Mouse (Mus musculus): Measurements from ENCODE around the gene Pstk. TPM values are rescaled to one million over a fixed set of nuclear protein-coding genes. Genes with fewer than 3 reads are reported as not detected.

Pstk gene
- polyA plus RNA-seq (2015; fragmentation: Illumina TruSeq; extraction: RNeasy Lipid Tissue Mini Kit (QIAGEN cat#74804); ENCODE audit: insufficient read depth, low read depth, low replicate concordance) = 8.9 TPM

DNA sequence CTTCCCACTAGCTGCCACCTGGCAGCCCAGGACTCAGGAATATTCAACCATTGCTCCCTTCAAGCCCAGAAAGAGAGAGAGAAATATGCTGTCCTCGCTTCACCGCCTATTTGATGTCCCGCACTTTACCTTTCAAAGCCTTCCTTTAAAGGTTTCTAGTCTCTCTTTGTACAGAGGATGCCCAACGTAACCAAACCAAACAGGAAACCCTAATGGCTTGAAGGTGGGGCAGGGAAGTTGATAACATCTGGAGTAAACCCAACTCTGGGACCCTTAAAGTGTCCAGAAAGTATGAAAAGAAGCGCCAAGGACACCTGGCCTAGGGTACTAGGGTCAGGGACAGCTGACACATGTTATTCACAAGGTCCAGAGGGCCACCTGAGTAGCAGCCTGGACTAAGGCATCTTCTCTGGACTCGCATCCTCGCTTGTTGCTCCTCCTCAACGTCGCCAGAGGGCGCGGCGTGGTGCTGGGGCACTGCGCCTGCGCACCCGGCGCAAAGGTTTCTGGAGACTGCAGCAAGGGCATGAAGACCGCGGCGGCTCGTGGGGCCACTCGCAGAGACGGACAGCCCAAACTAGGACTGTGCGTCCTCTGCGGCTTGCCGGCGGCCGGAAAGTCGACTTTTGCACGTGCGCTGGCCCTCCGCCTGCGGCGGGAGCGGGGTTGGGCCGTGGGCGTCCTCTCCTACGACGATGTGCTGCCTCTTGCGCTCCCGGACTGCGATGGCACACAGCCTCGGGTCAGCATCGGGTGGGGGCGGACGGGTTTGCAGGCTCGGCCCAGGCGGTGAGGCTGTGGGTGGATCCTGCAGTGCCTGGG lies at the start of gene Pstk:
TSS of gene Pstk (plus strand) at position 494 of the 822 bp plus-strand sequence.

DNA sequence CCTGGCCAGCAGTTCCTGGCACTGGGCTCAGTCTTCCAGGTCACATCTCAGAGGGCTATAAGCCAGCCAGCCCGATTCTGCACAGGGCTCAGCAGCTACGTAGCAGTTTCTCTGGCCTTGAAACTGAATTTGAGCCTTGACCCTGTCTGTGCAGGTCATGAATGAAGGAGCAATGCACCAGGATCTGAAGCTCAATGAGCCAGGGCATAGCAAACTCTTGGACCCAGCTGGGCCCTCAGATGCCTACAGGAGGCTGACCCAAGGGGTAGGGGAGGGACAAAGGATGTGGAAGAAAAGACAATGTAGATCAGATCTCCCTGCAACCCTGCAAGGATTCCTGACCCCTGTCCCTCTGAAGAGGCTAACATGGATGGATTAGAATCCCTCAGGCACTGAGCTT lies 48.7 kb upstream of the Pstk start, which contains the start of gene Cuzd1:
TSS of gene Cuzd1 (minus strand) at position 101 of the 400 bp plus-strand sequence.

DNA sequence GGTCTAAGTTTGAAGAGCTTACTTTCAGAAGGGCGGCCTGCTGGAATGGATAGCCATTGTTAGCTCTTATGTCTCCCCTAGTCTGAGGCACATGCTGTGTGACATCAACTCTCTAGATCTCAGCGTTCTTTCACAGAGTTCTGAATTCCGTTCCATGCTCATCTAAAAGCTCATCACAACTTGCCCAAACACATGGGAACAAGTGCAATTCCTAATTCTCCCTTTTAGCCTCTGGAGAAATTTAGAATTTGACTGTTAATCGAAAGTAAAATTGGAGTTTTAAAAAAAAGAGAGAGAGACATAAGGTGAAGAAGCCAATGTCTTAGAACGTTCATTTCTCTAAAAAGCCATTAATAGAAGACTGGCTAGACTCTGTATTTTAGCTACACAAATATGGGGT lies 41.5 kb upstream of the Pstk start, which contains the start of gene Fam24b:
TSS of gene Fam24b (minus strand) at position 101 of the 400 bp plus-strand sequence.

DNA sequence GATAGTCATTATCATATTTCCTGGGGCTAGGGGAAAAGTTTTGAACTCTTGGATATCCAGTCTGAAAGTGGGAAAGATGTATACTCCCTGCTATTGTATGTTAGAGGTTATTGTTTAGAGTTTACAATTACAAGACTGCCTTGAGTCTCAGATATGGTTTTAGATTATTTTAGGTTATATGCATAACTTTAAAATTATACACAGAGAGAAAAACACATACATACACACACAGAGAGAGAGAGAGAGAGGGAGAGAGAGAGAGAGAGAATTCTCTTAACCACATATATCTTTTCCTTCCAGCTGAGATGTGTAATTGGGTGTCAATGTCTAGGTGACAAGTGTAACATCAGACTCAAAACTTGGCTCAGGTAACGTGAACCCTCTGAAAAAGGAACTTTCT lies 37.4 kb upstream of the Pstk start, which contains the start of gene Fam24a:
TSS of gene Fam24a (plus strand) at position 301 of the 400 bp plus-strand sequence.

DNA sequence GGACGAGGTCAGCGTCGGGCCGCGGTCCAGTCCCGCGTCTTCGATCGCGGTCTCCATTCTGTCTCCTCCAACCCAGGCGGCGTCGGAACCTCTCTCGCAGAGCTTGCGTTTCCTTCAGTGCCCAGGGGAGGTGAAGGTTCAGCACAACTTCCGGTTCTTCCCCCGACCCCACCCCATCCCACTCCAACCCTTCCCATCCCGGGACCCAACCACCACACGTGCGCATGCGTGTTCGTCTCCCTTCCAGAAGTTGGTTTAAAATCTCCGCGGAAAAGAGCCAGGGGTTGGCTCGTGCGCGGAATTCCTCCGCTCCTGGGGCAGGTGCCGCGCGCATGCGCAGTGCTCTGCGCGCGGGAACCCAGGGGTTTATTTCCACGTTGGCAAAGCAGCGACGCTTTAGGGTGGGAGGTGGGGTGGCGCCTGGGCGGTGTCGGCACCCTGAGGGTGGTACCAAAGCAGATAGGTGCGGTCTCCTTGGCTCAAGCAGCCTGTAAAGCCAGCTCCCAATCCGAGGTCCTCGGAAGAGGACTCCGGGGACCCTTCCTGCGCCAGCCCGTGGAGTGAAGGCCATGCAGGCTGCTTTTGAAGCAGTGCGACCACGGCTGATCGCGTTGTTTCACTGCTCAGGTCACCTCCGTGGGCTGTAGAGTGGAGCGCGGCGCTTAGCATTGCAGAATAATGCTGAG lies 8.2 kb upstream of the Pstk start, which contains the start of gene 2310057M21Rik:
TSS of gene 2310057M21Rik (minus strand) at position 145 of the 686 bp plus-strand sequence.

DNA sequence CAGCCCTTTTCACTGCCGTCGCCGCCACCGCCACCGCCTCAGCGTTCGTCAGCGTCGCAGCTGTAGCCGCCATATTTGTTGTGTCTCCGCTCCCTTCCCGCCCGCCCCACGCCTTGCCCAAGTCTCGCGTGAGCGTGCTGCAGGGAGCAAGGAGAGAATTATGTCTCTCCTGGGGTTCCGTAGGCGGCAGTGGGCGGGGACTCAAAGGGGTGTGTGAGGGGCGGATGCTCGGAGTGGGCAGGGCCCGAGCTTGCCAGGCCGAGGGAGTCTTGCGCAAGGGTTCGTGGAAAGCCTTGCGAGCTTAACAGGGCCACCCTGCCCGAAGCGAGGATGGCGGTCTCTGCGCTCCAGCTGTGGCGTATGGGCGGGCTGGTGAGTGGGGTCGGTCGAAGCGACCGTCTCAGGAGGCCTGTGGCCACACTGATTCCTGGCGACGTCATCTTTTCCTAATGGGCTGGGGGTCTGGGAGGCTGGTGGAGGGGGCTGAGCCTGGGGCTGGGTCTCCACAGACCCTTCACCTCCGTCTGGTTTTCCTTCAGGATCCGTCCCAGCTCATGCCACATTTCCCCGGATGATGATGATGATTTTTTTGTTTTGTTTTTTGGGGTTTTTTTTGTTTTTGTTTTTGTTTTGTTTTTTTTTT lies 39.6 kb downstream of the Pstk start, which contains the start of the genes Ikzf5 and Acadsb:
TSS of gene Ikzf5 (minus strand) at position 106 of the 643 bp plus-strand sequence.
TSS of gene Acadsb (plus strand) at position 186 of the 643 bp plus-strand sequence.

Other genes with a start within 250 kb of the Pstk start
- gene 4933402N03Rik, start 224.8 kb upstream of the Pstk start, polyA plus RNA-seq (2015; fragmentation: Illumina TruSeq; extraction: RNeasy Lipid Tissue Mini Kit (QIAGEN cat#74804); ENCODE audit: insufficient read depth, low read depth, low replicate concordance) = not detected
- 13.4 TPM for gene 5430419D17Rik, start 196.7 kb upstream of the Pstk start, polyA plus RNA-seq (2015; fragmentation: Illumina TruSeq; extraction: RNeasy Lipid Tissue Mini Kit (QIAGEN cat#74804); ENCODE audit: insufficient read depth, low read depth, low replicate concordance)
- 330 TPM for gene Cuzd1, start 48.8 kb upstream of the Pstk start, polyA plus RNA-seq (2015; fragmentation: Illumina TruSeq; extraction: RNeasy Lipid Tissue Mini Kit (QIAGEN cat#74804); ENCODE audit: insufficient read depth, low read depth, low replicate concordance)
- gene Fam24b, start 41.6 kb upstream of the Pstk start, polyA plus RNA-seq (2015; fragmentation: Illumina TruSeq; extraction: RNeasy Lipid Tissue Mini Kit (QIAGEN cat#74804); ENCODE audit: insufficient read depth, low read depth, low replicate concordance) = not detected
- not detected for gene Fam24a, start 37.3 kb upstream of the Pstk start, polyA plus RNA-seq (2015; fragmentation: Illumina TruSeq; extraction: RNeasy Lipid Tissue Mini Kit (QIAGEN cat#74804); ENCODE audit: insufficient read depth, low read depth, low replicate concordance)
- 1.2 TPM for gene 2310057M21Rik, start 8.4 kb upstream of the Pstk start, polyA plus RNA-seq (2015; fragmentation: Illumina TruSeq; extraction: RNeasy Lipid Tissue Mini Kit (QIAGEN cat#74804); ENCODE audit: insufficient read depth, low read depth, low replicate concordance)
- gene Ikzf5, start 39.4 kb downstream of the Pstk start, polyA plus RNA-seq (2015; fragmentation: Illumina TruSeq; extraction: RNeasy Lipid Tissue Mini Kit (QIAGEN cat#74804); ENCODE audit: insufficient read depth, low read depth, low replicate concordance) = 3.4 TPM
- gene Acadsb, start 39.5 kb downstream of the Pstk start, polyA plus RNA-seq (2015; fragmentation: Illumina TruSeq; extraction: RNeasy Lipid Tissue Mini Kit (QIAGEN cat#74804); ENCODE audit: insufficient read depth, low read depth, low replicate concordance) = 13.9 TPM
- not detected for gene Hmx3, start 171.7 kb downstream of the Pstk start, polyA plus RNA-seq (2015; fragmentation: Illumina TruSeq; extraction: RNeasy Lipid Tissue Mini Kit (QIAGEN cat#74804); ENCODE audit: insufficient read depth, low read depth, low replicate concordance)
- not detected for gene Hmx2, start 177.6 kb downstream of the Pstk start, polyA plus RNA-seq (2015; fragmentation: Illumina TruSeq; extraction: RNeasy Lipid Tissue Mini Kit (QIAGEN cat#74804); ENCODE audit: insufficient read depth, low read depth, low replicate concordance)
- 8.7 TPM for gene Bub3, start 189.1 kb downstream of the Pstk start, polyA plus RNA-seq (2015; fragmentation: Illumina TruSeq; extraction: RNeasy Lipid Tissue Mini Kit (QIAGEN cat#74804); ENCODE audit: insufficient read depth, low read depth, low replicate concordance)

Measured in pancreas, adult 10 weeks (tissue).